Mouse (Mus musculus): ENCODE measurements around the gene Cfap36. TPM values are rescaled to one million over a fixed set of nuclear protein-coding genes. Genes with fewer than 3 reads are reported as not detected.

The Cfap36 gene
- polyA plus RNA-seq, 1 experiment from 2014 or later, result 14.9 TPM

GRCm38 (mm10) chr11:29173706-29174436 is 73.3 kb downstream of the Cfap36 start:
- no peak for DNase-seq
- no peak for ATAC-seq

GRCm38 (mm10) chr11:29173125-29173631 is 74.0 kb downstream of the Cfap36 start:
- Histone ChIP-seq H3K4me3 (ENCODE audit: low read depth, low read length) (peak overlapping the region; percentile 95), H3K27me3 (ENCODE audit: insufficient read depth, low read length) (no peaks in the 10 kb centered on the region), H3K9me3 (ENCODE audit: low read length) (no peaks in the 10 kb centered on the region), H3K4me2 (ENCODE audit: low read depth, low read length) (peak overlapping the region; percentile 96), H3K4me1 (ENCODE audit: insufficient read depth) (peaks cover 7% of the 10 kb centered on the region), H3K9ac (replicated peaks) (peak overlapping the region; percentile 100), H3K36me3 (replicated peaks; ENCODE audit: insufficient read depth, low read length) (no peaks in the 10 kb centered on the region), H3K27ac (ENCODE audit: low read depth) (peak overlapping the region; percentile 100)
- under 1% methylated on average over 38 of the region's 38 CpGs for WGBS (ENCODE audit: insufficient replicate concordance)
- ATAC-seq, result peak; percentile 77
- DNase-seq, result peak; percentile 77
- TF ChIP-seq EP300 (IDR thresholded peaks at IDR 0.05; ENCODE audit: low read depth) (no peak), CTCF (IDR thresholded peaks at IDR 0.05; ENCODE audit: low read depth) (peak; percentile 70)

More at GRCm38 (mm10) chr11:29173706-29174436, 73.3 kb downstream of the Cfap36 start:
- no peaks in the 10 kb centered on the region for H3K9me3 ChIP-seq (ENCODE audit: low read length)
- H3K36me3 ChIP-seq (replicated peaks; ENCODE audit: insufficient read depth, low read length), result peaks cover 7% of the 10 kb centered on the region
- H3K27me3 ChIP-seq (ENCODE audit: insufficient read depth, low read length), result no peaks in the 10 kb centered on the region
- H3K4me3 ChIP-seq (ENCODE audit: low read depth, low read length), result peak overlapping the region; percentile 95
- peak overlapping the region; percentile 100 for H3K27ac ChIP-seq (ENCODE audit: low read depth)
- H3K4me1 ChIP-seq (ENCODE audit: insufficient read depth), result peaks cover 7% of the 10 kb centered on the region
- H3K4me2 ChIP-seq (ENCODE audit: low read depth, low read length), result peak overlapping the region; percentile 96
- no peak for TF ChIP-seq EP300 (IDR thresholded peaks at IDR 0.05; ENCODE audit: low read depth)
- no peak for TF ChIP-seq CTCF (IDR thresholded peaks at IDR 0.05; ENCODE audit: low read depth)
- whole genome bisulfite sequencing (ENCODE audit: insufficient replicate concordance), result 3% methylated on average over 13 of the region's 13 CpGs
- H3K9ac ChIP-seq (replicated peaks), result peak overlapping the region; percentile 100

DNA sequence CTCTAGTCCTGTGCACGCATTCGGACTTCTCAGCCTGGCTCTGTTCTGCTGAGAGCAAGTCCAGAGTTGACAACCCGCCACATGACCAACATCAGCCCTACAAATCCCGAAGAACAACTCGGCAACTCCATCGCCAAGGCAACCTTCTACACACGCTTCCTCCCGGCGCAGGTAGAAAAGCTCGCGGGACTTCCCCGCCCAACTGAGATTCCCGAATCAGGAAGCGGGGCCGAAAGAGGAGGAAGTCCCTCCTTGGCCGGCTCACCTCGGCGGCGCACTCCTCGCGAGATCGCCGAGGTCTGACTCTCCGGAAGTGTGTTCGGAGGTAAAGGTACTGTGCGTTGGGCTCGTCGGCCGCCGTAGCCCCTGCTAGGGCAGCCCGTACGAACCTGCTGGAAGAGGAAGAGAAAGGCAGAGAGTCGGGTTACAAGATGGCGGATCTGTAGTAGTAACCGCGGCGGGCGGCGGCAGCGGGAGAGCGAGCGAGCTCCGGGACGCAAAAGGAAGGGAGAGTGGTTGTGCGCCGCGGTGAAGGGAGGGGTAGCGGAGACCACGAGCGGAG is 74.6 kb downstream of the Cfap36 start, which contains the start of gene Ppp4r3b:
Gene Ppp4r3b (plus strand): TSS at position 328 of the 562 bp plus-strand sequence.
- no peaks in the 10 kb centered on the region for H3K36me3 ChIP-seq (replicated peaks; ENCODE audit: insufficient read depth, low read length)

DNA sequence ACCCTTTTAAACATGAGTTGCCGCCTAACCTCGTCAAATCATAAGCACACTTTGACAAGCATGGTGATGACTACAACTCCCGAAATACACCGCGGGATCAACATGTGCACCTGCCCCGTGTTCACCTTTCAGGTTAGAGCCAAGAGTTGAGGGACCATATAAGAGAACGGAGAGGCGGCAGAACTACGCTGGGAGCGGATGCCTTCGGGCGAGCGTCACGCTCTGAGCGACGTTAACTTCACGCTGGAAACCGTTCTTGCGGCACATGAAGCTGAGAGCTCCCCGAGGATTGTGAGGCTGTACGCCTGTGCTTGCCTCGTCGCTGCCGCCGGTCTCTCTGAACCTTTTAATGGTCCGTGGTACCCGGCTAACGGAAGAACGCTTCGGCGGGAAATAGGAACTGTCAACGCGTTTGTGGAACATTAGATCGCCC is 75.2 kb downstream of the Cfap36 start:
- Histone ChIP-seq H3K27me3 (ENCODE audit: insufficient read depth, low read length) (no peaks in the 10 kb centered on the region), H3K4me3 (ENCODE audit: low read depth, low read length) (peak overlapping the region; percentile 95), H3K9me3 (ENCODE audit: low read length) (no peaks in the 10 kb centered on the region), H3K4me1 (ENCODE audit: insufficient read depth) (peaks cover 7% of the 10 kb centered on the region), H3K4me2 (ENCODE audit: low read depth, low read length) (peak overlapping the region; percentile 96), H3K27ac (ENCODE audit: low read depth) (peak overlapping the region; percentile 100), H3K9ac (replicated peaks) (peak overlapping the region; percentile 100), H3K36me3 (replicated peaks; ENCODE audit: insufficient read depth, low read length) (no peaks in the 10 kb centered on the region)
- TF ChIP-seq EP300 (IDR thresholded peaks at IDR 0.05; ENCODE audit: low read depth) (no peak), CTCF (IDR thresholded peaks at IDR 0.05; ENCODE audit: low read depth) (no peak)
- peak; percentile 20 for ATAC-seq
- peak; percentile 74 for DNase-seq
- WGBS (ENCODE audit: insufficient replicate concordance), result under 1% methylated on average over 34 of the region's 34 CpGs

More for the DNA sequence above, 74.6 kb downstream of the Cfap36 start, which contains the start of gene Ppp4r3b:
- peaks cover 7% of the 10 kb centered on the region for H3K4me1 ChIP-seq (ENCODE audit: insufficient read depth)
- no peaks in the 10 kb centered on the region for H3K27me3 ChIP-seq (ENCODE audit: insufficient read depth, low read length)
- no peaks in the 10 kb centered on the region for H3K9me3 ChIP-seq (ENCODE audit: low read length)
- H3K4me3 ChIP-seq (ENCODE audit: low read depth, low read length), result peak within 1 kb of the TSS; percentile 95
- H3K4me2 ChIP-seq (ENCODE audit: low read depth, low read length), result peak within 1 kb of the TSS; percentile 96
- DNase-seq (peak; percentile 97), ATAC-seq (peak; percentile 96)
- peak within 1 kb of the TSS; percentile 100 for H3K27ac ChIP-seq (ENCODE audit: low read depth)
- peak within 1 kb of the TSS; percentile 100 for H3K9ac ChIP-seq (replicated peaks)
- 0% methylated on average over 50 of the region's 50 CpGs for WGBS (ENCODE audit: insufficient replicate concordance)
- peak; percentile 88; the same call in 1 of the 2 replicates for TF ChIP-seq EP300 (IDR thresholded peaks at IDR 0.05; ENCODE audit: low read depth)
- peak; percentile 12; the same call in 1 of the 2 replicates for TF ChIP-seq CTCF (IDR thresholded peaks at IDR 0.05; ENCODE audit: low read depth)

Other genes starting within 250 kb of the Cfap36 start
- gene Pnpt1, start 116.7 kb downstream of the Cfap36 start, polyA plus RNA-seq (2015; fragmentation: Nextera tagmentation; extraction: Ambion mirVana), result 14.3 and 15.9 TPM in 2 replicates
- gene Ppp4r3b, start 74.5 kb downstream of the Cfap36 start, polyA plus RNA-seq (2015; fragmentation: Nextera tagmentation; extraction: Ambion mirVana), result 27.6 and 30.9 TPM in 2 replicates
- gene Ccdc88a, start 126.2 kb upstream of the Cfap36 start, polyA plus RNA-seq (2015; fragmentation: Nextera tagmentation; extraction: Ambion mirVana), result 3.0 and 3.3 TPM in 2 replicates